Mouse (Mus musculus) megakaryocyte, embryonic 14.5 days (primary cell): ENCODE measurements around the gene Pex5. TPM values are rescaled to one million over a fixed set of nuclear protein-coding genes. Genes with fewer than 3 reads are reported as not detected.
"Not testable (repeated sequence)": the region's sequence is repeated elsewhere in the genome, so short reads cannot be mapped to it uniquely, and the experiment has no call there.

Experiments
- H3K27me3 ChIP-seq: replicated peaks from 2 replicates; pipeline ENCODE3; 2012; ENCODE audit warnings: inconsistent platforms
- H3K36me3 ChIP-seq: replicated peaks from 2 replicates; pipeline ENCODE3; 2012; ENCODE audit warnings: low read length, inconsistent platforms, mixed read lengths
- H3K4me1 ChIP-seq: 2 replicates; pipeline ENCODE4 v1.6.1; 2012; ENCODE audit warnings: inconsistent platforms
- H3K4me3 ChIP-seq: replicated peaks from 2 replicates; pipeline ENCODE3; 2012; ENCODE audit warnings: moderate library complexity, mild to moderate bottlenecking, inconsistent platforms
- H3K9me3 ChIP-seq: 2 replicates; pipeline ENCODE4 v1.6.1; 2012; ENCODE audit warnings: inconsistent platforms
- FLI1 ChIP-seq: IDR thresholded peaks from 2 replicates; pipeline ENCODE4 v1.6.1; 2012; ENCODE audit warnings: low read length, inconsistent platforms, mixed read lengths
- GATA1 ChIP-seq: IDR thresholded peaks from 3 replicates; pipeline ENCODE4 v1.6.1; 2012; ENCODE audit warnings: mixed read lengths, low read length, inconsistent platforms, borderline replicate concordance
- polyA plus RNA-seq: library from polyadenylated mRNA; stranded (reverse); fragments of >175 nt; gene quantifications from 2 replicates; pipeline ENCODE4 v1.2.3, GENCODE M21; 2012; ENCODE audit warnings: low replicate concordance; ENCODE audit not compliant: insufficient read depth

The Pex5 gene
- polyA plus RNA-seq, 1 experiment, result 7.5 TPM

- Histone ChIP-seq H3K36me3 (peaks cover 40% of the 10 kb centered on the region), H3K9me3 (no peaks in the 10 kb centered on the region), H3K4me3 (no peak overlapping the region), H3K4me1 (peaks cover 47% of the 10 kb centered on the region), H3K27me3 (peaks cover 2% of the 10 kb centered on the region)
- TF ChIP-seq FLI1 (no peak), GATA1 (no peak)
Measured at GRCm38 (mm10) chr6:124427791-124428576, 13.1 kb upstream of the Pex5 start.

- TF ChIP-seq FLI1 (no peak), GATA1 (no peak)
Measured at GRCm38 (mm10) chr6:124427289-124427688, 12.4 kb upstream of the Pex5 start.

GRCm38 (mm10) chr6:124426604-124427003 is 11.7 kb upstream of the Pex5 start:
- H3K27me3 ChIP-seq, result peaks cover 2% of the 10 kb centered on the region
- no peak for TF ChIP-seq GATA1
- TF ChIP-seq FLI1, result no peak
- H3K36me3 ChIP-seq, result peaks cover 26% of the 10 kb centered on the region
- no peaks in the 10 kb centered on the region; the same call in 1 of the 2 replicates for H3K9me3 ChIP-seq
- H3K4me3 ChIP-seq, result peak overlapping the region; percentile 62
- H3K4me1 ChIP-seq, result peaks cover 47% of the 10 kb centered on the region

More at GRCm38 (mm10) chr6:124427289-124427688, 12.4 kb upstream of the Pex5 start:
- H3K4me3 ChIP-seq, result no peak overlapping the region
- H3K4me1 ChIP-seq, result peaks cover 47% of the 10 kb centered on the region
- H3K9me3 ChIP-seq, result no peaks in the 10 kb centered on the region; the same call in 1 of the 2 replicates
- peaks cover 33% of the 10 kb centered on the region for H3K36me3 ChIP-seq
- peaks cover 2% of the 10 kb centered on the region for H3K27me3 ChIP-seq

- no peak for TF ChIP-seq GATA1
- TF ChIP-seq FLI1, result no peak
Measured at GRCm38 (mm10) chr6:124425523-124425922, 10.7 kb upstream of the Pex5 start.

GRCm38 (mm10) chr6:124425042-124425441 is 10.2 kb upstream of the Pex5 start:
- H3K9me3 ChIP-seq, result not testable (repeated sequence)
- H3K4me1 ChIP-seq, result peaks cover 47% of the 10 kb centered on the region

More at GRCm38 (mm10) chr6:124425523-124425922, 10.7 kb upstream of the Pex5 start:
- Histone ChIP-seq H3K9me3 (no peaks in the 10 kb centered on the region; the same call in 1 of the 2 replicates), H3K36me3 (peaks cover 16% of the 10 kb centered on the region), H3K4me1 (peaks cover 47% of the 10 kb centered on the region), H3K27me3 (peaks cover 2% of the 10 kb centered on the region), H3K4me3 (no peak overlapping the region)

GRCm38 (mm10) chr6:124424068-124424498 is 9.2 kb upstream of the Pex5 start:
- H3K4me3 ChIP-seq, result no peak overlapping the region
- H3K4me1 ChIP-seq, result peaks cover 47% of the 10 kb centered on the region
- H3K36me3 ChIP-seq, result peaks cover 1% of the 10 kb centered on the region
- peaks cover 2% of the 10 kb centered on the region for H3K27me3 ChIP-seq
- TF ChIP-seq FLI1 (no peak), GATA1 (no peak)
- H3K9me3 ChIP-seq, result no peaks in the 10 kb centered on the region; the same call in 1 of the 2 replicates

More at GRCm38 (mm10) chr6:124425042-124425441, 10.2 kb upstream of the Pex5 start:
- peaks cover 11% of the 10 kb centered on the region for H3K36me3 ChIP-seq
- H3K27me3 ChIP-seq, H3K4me3 ChIP-seq: not testable (repeated sequence)

GRCm38 (mm10) chr6:124418686-124419085 is 3.8 kb upstream of the Pex5 start:
- Histone ChIP-seq H3K4me3 (no peak overlapping the region), H3K4me1 (peaks cover 18% of the 10 kb centered on the region), H3K27me3 (no peaks in the 10 kb centered on the region), H3K9me3 (no peaks in the 10 kb centered on the region; the same call in 1 of the 2 replicates), H3K36me3 (no peaks in the 10 kb centered on the region)
- TF ChIP-seq FLI1 (no peak), GATA1 (no peak)

GRCm38 (mm10) chr6:124415347-124416088 is 651 bp upstream of the Pex5 start:
- no peaks in the 10 kb centered on the region for H3K27me3 ChIP-seq
- H3K36me3 ChIP-seq, result peaks cover 27% of the 10 kb centered on the region
- peaks cover 26% of the 10 kb centered on the region for H3K4me1 ChIP-seq
- TF ChIP-seq FLI1, result no peak
- no peak for TF ChIP-seq GATA1
- H3K4me3 ChIP-seq, result peak overlapping the region; percentile 99
- H3K9me3 ChIP-seq, result no peaks in the 10 kb centered on the region

- Histone ChIP-seq H3K4me3 (peak overlapping the region; percentile 99), H3K36me3 (peaks cover 33% of the 10 kb centered on the region), H3K9me3 (no peaks in the 10 kb centered on the region), H3K27me3 (no peaks in the 10 kb centered on the region), H3K4me1 (peaks cover 26% of the 10 kb centered on the region)
- TF ChIP-seq FLI1, result no peak
Measured at GRCm38 (mm10) chr6:124414150-124414926, 529 bp downstream of the Pex5 start.
